Comparison of ENCODE assay signal across 8 mouse cellular contexts in the genomic region with DNA sequence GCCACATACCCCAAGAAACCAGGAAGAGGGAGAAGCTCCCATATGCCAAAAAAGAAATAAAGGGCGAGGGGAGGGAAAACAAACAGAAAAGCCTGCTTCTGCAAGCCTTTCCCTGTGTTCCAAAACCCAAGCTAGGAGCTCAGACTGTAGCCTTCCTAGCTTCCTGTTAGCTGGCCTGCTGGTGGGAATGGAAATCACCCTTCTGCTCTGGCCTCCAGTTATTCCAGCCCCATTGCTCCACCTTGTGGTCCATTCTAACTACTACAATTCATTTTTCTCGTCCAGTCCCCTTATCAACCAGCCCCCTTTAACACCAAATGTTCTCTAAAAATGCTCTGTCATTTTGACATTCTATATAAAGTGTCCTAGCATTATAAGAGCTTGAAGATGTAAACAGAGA. TPM values are rescaled to one million over a fixed set of nuclear protein-coding genes. Genes with fewer than 3 reads are reported as not detected.
DNase-seq lines count a peak whose midpoint lies in the region; ATAC-seq and TF ChIP-seq lines count a peak whose summit lies in the region.

No protein-coding gene starts in this region.

- peak; percentile 69 for DNase-seq in ES-E14 (ENCODE audit: low read depth, low spot score)
- peak; percentile 77 for DNase-seq in adrenal gland, postnatal 14 days
- DNase-seq in embryonic facial prominence, embryonic 10.5 days (ENCODE audit: low spot score) = peak; percentile 60
- DNase-seq in kidney, postnatal 0 days (ENCODE audit: low spot score) = peak; percentile 95
- peak; percentile 12 for DNase-seq in lung, adult 2 months
- peak; percentile 94 for DNase-seq in retina, embryonic 14.5 days (ENCODE audit: low spot score)
- DNase-seq in thymus, adult 18-20 months = no peak

- no peak for TF ChIP-seq POLR2A in lung, adult 2 months (IDR thresholded peaks at IDR 0.05; ENCODE audit: borderline replicate concordance, extremely low read depth, low read depth, low read length)

- 0% methylated on average over 2 of the region's 2 CpGs for WGBS in embryonic facial prominence, embryonic 10.5 days
- WGBS in heart, embryonic 16.5 days = 3% methylated on average over 2 of the region's 2 CpGs
- 1% methylated on average over 2 of the region's 2 CpGs for WGBS in kidney, postnatal 0 days
- WGBS in lung, adult 2 months = 8% methylated on average over 2 of the region's 2 CpGs

- H3K27me3 ChIP-seq in embryonic facial prominence, embryonic 10.5 days (replicated peaks; ENCODE audit: low read depth, poor library complexity, severe bottlenecking) = no peaks in the 10 kb centered on the region
- no peaks in the 10 kb centered on the region for H3K27me3 ChIP-seq in heart, embryonic 16.5 days (ENCODE audit: control insufficient read depth, insufficient read depth, low read length)
- no peaks in the 10 kb centered on the region for H3K27me3 ChIP-seq in kidney, postnatal 0 days (ENCODE audit: insufficient read depth, low read length)

- H3K4me3 ChIP-seq in ES-E14 (ENCODE audit: insufficient read depth in 1 of 2, low read depth in 1 of 2, low read length in 2 of 2, poor library complexity in 1 of 2, severe bottlenecking in 1 of 2) = no peak overlapping the region
- H3K4me3 ChIP-seq in embryonic facial prominence, embryonic 10.5 days = no peak overlapping the region
- H3K4me3 ChIP-seq in heart, embryonic 16.5 days (ENCODE audit: low read length) = no peak overlapping the region
- H3K4me3 ChIP-seq in kidney, postnatal 0 days (replicated peaks; ENCODE audit: low read depth, low read length) = no peak overlapping the region
- H3K4me3 ChIP-seq in lung, adult 2 months (replicated peaks; ENCODE audit: extremely low read depth, low read depth, low read length) = no peak overlapping the region

- in situ Hi-C loops in ES-E14 (cut with MboI; ENCODE audit: low sequenced_read_pairs in 2 of 2, unreplicated experiment in 2 of 2) = no loop called here

- no peak overlapping the region for H3K9ac ChIP-seq in ES-E14 (ENCODE audit: insufficient read depth, low read depth, low read length, poor library complexity, severe bottlenecking)
- no peak overlapping the region for H3K9ac ChIP-seq in heart, embryonic 16.5 days (ENCODE audit: low read length)
- no peak overlapping the region for H3K9ac ChIP-seq in kidney, postnatal 0 days (ENCODE audit: low read depth, low read length)

- H3K27ac ChIP-seq in ES-E14 (ENCODE audit: insufficient read depth, low read depth, low read length, poor library complexity, severe bottlenecking) = no peak overlapping the region
- no peak overlapping the region for H3K27ac ChIP-seq in embryonic facial prominence, embryonic 10.5 days (replicated peaks)
- H3K27ac ChIP-seq in heart, embryonic 16.5 days (ENCODE audit: low read length) = no peak overlapping the region
- H3K27ac ChIP-seq in kidney, postnatal 0 days = no peak overlapping the region

- peaks cover 0 to 2% of the 10 kb centered on the region in 2 experiments; a peak in 1 of 4 replicates for H3K4me1 ChIP-seq in ES-E14 (ENCODE audit: control insufficient read depth in 2 of 2, insufficient read depth in 2 of 2, low read length in 2 of 2, poor library complexity in 1 of 2)
- H3K4me1 ChIP-seq in embryonic facial prominence, embryonic 10.5 days = peaks cover 5% of the 10 kb centered on the region
- H3K4me1 ChIP-seq in heart, embryonic 16.5 days (ENCODE audit: control insufficient read depth, insufficient read depth, low read length) = no peaks in the 10 kb centered on the region
- H3K4me1 ChIP-seq in kidney, postnatal 0 days (replicated peaks; ENCODE audit: insufficient read depth, low read length) = no peaks in the 10 kb centered on the region
- H3K4me1 ChIP-seq in lung, adult 2 months (ENCODE audit: control insufficient read depth, insufficient read depth, low read length) = no peaks in the 10 kb centered on the region

- peak; percentile 96 for TF ChIP-seq CTCF in kidney, postnatal 0 days (IDR thresholded peaks at IDR 0.05; ENCODE audit: low read depth)
- TF ChIP-seq CTCF in lung, adult 2 months (IDR thresholded peaks at IDR 0.05; ENCODE audit: insufficient read depth, low read length) = peak; percentile 88

- ATAC-seq in heart, embryonic 16.5 days (replicated peaks; ENCODE audit: extremely low read depth, insufficient read depth, low FRiP score) = 0 out of 2 replicates have a peak, but pooled peaks have one; percentile 67
- ATAC-seq in kidney, postnatal 0 days (replicated peaks; ENCODE audit: low FRiP score, low read depth) = 0 out of 2 replicates have a peak, but pooled peaks have one; percentile 65

- no peaks in the 10 kb centered on the region for H3K36me3 ChIP-seq in ES-E14 (ENCODE audit: control insufficient read depth, insufficient read depth, low read length, poor library complexity, severe bottlenecking)
- no peaks in the 10 kb centered on the region for H3K36me3 ChIP-seq in embryonic facial prominence, embryonic 10.5 days (replicated peaks)
- H3K36me3 ChIP-seq in heart, embryonic 16.5 days (ENCODE audit: control insufficient read depth, insufficient read depth) = no peaks in the 10 kb centered on the region
- H3K36me3 ChIP-seq in kidney, postnatal 0 days (ENCODE audit: insufficient read depth, low read length) = no peaks in the 10 kb centered on the region

- no peak overlapping the region for H3K4me2 ChIP-seq in heart, embryonic 16.5 days (ENCODE audit: low read depth, low read length)
- H3K4me2 ChIP-seq in kidney, postnatal 0 days (ENCODE audit: low read length) = no peak overlapping the region

- no peaks in the 10 kb centered on the region for H3K9me3 ChIP-seq in ES-E14 (ENCODE audit: control insufficient read depth, insufficient read depth, low read depth, low read length)
- H3K9me3 ChIP-seq in embryonic facial prominence, embryonic 10.5 days = no peaks in the 10 kb centered on the region
- no peaks in the 10 kb centered on the region for H3K9me3 ChIP-seq in heart, embryonic 16.5 days (replicated peaks; ENCODE audit: control insufficient read depth, low read length)
- no peaks in the 10 kb centered on the region for H3K9me3 ChIP-seq in kidney, postnatal 0 days (replicated peaks; ENCODE audit: low read length)

TF ChIP-seq in ES-E14, 5 proteins besides CTCF, POLR2A, EP300 and RAD21:
- TF ChIP-seq ZC3H11A (IDR thresholded peaks at IDR 0.05; ENCODE audit: borderline replicate concordance, low read depth, low read length) = peak; percentile 82; the same call in 1 of the 2 replicates
- TF ChIP-seq CHD2 (IDR thresholded peaks at IDR 0.05; ENCODE audit: low read depth, low read length) = no peak
TF ChIP-seq in ES-E14: peak in this region for 1.

RNA-seq across cellular contexts. Expression of a gene that starts 20.9 kb away (rescaled TPM):
- 29.7 and 30.8 TPM in 2 replicates for total RNA-seq in ES-E14 (2012; rRNA removed)
- 30.9 and 38.4 TPM in 2 replicates for total RNA-seq in adrenal gland, postnatal 14 days (2021)
- 100 and 111 TPM in 2 replicates for polyA plus RNA-seq in embryonic facial prominence, embryonic 10.5 days (2016; fragmentation: Nextera tagmentation; extraction: Ambion mirVana)
- 40.0 and 40.7 TPM in 2 replicates for polyA plus RNA-seq in heart, embryonic 16.5 days (2015; fragmentation: Nextera tagmentation; extraction: Ambion mirVana)
- 56.8 TPM in 2 replicates for polyA plus RNA-seq in kidney, postnatal 0 days (2015; fragmentation: Nextera tagmentation; extraction: Ambion mirVana)
- 7.9 and 10.7 TPM in 2 replicates for polyA plus RNA-seq in lung, adult 2 months (2012; rRNA removed)

Comparison
In these comparisons a context has a peak if more than half of its experiments do, and no peak if none do; other contexts are left out.
1. DNase-seq: peak in ES-E14 (single experiment), adrenal gland, postnatal 14 days (single experiment), embryonic facial prominence, embryonic 10.5 days (single experiment), kidney, postnatal 0 days (single experiment), lung, adult 2 months (single experiment) and retina, embryonic 14.5 days (single experiment); none in thymus, adult 18-20 months (0 of 2).